Mouse (Mus musculus): ENCODE results near the gene Rsph3b.
"Not testable (repeated sequence)": the region's sequence is repeated elsewhere in the genome, so short reads cannot be mapped to it uniquely, and the experiment has no call there.

DNA sequence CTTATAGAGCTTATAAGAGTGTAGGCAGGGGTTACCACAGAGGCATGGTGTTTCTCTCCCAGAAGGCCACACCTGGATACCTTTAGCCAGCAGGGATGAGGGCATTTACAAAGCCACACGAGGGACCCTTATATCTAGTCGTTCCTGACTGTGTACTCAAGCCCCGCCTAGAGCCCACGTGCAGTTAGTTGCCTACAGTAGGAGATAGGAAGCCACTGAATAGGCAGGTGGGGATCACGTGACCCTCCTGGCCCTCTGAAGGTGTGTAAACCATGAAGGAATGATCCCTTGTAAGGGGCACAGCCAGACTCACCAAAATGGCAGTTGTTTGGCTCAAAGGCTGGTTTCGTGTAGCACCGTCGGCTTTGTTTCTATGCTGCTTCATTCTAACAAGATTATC lies 48.3 kb upstream of the Rsph3b start:
- not testable (repeated sequence) for TF ChIP-seq POLR2A (IDR thresholded peaks at IDR 0.05; ENCODE audit: borderline replicate concordance, control insufficient read depth, low read depth, low read length); CTCF (IDR thresholded peaks at IDR 0.05; ENCODE audit: control insufficient read depth, insufficient read depth, low read length)
